Mouse (Mus musculus) neural tube, embryonic 10.5 days (tissue): ENCODE measurements around the gene Trio.

Experiments used
- DNase-seq: peaks from one replicate; pipeline ENCODE4 v3.0.0-alpha.2; 2017; ENCODE audit warnings: low spot score; ENCODE audit errors: extremely low spot score

Gene Trio

GRCm38 (mm10) chr15:27991892-27992593, 33.6 kb downstream of the Trio start:
- DNase-seq: no peak

DNA sequence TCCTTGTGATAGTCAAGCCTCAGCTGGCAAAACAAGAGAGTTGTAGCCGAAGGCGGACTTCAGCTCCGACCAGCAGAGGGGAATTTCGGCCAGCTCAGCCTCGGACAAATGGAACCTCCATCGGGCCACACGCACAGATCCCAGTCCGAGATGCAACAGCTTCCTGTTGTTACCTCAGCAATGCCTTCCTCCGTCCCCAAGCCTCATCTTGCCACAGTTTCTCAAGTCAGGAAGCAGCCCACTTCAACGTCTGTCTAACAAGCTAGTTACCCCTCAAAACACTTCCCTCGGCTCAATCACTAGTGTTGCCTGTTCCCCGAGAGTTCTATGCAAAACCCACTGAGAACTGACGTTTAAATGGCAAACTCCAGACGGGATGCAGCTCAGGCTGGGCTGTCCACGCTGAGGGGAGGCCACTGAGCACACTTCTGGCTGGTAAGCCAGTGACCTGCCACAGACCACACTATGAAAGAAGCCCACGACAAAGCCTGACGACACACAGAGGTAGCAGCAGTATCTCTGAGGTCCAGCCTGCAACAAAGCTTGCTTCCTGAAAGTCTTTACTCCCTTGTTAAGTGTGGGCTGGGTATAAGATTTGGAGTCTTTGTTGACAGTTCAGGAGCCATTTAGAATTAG, 34.5 kb downstream of the Trio start:
- no peak for DNase-seq

- no peak for DNase-seq
Measured at GRCm38 (mm10) chr15:27987979-27988378, 37.7 kb downstream of the Trio start.

- DNase-seq: no peak
Measured at GRCm38 (mm10) chr15:27984881-27985280, 40.8 kb downstream of the Trio start.

GRCm38 (mm10) chr15:27981764-27982500, 43.7 kb downstream of the Trio start:
- DNase-seq: no peak

DNA sequence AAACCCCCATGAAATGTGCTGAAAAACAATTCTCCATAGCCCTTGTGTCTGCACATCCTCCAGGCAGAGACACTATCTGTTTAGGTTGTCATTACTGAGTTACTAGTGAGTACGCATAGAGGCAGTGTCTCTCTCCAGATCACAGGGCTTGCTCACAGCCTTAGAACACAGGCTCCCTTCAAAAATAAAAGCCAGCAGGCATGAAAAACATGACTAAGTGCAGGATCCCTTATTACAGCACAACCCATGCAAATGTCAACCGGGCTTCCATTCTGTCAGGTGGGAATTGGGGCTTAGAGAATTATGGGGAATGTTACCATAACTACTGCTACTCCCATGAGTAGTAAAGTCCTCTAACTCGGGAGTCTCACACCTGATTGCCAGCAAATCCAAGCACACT, 44.4 kb downstream of the Trio start:
- DNase-seq: no peak

DNA sequence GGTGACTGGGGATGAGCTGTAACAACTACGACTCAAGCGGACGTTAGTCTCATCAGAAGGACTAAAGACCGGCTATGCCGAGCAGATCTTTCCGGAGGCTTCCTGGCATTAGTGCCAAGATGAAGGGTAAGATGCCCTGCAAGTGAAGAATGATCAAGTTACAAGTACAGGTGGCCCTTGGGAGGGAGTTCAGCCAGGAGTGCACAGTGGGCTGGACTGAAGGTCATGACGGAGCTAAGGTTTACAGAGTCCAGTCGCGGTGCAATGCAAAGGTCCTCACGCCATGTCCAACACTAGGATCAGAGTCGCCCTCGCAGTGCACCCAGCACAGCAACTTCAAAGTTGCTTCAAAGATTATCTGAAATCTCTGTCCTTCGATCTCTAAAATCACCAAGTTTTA, 45.2 kb downstream of the Trio start:
- DNase-seq: no peak

- DNase-seq: no peak
Measured at GRCm38 (mm10) chr15:27976950-27977349, 48.7 kb downstream of the Trio start.

GRCm38 (mm10) chr15:27976366-27976765, 49.3 kb downstream of the Trio start:
- no peak for DNase-seq

- no peak for DNase-seq
Measured at GRCm38 (mm10) chr15:27974637-27975036, 51.0 kb downstream of the Trio start.

- DNase-seq: no peak
Measured at GRCm38 (mm10) chr15:27968183-27968582, 57.5 kb downstream of the Trio start.

GRCm38 (mm10) chr15:27967128-27967876, 58.3 kb downstream of the Trio start:
- no peak for DNase-seq

DNA sequence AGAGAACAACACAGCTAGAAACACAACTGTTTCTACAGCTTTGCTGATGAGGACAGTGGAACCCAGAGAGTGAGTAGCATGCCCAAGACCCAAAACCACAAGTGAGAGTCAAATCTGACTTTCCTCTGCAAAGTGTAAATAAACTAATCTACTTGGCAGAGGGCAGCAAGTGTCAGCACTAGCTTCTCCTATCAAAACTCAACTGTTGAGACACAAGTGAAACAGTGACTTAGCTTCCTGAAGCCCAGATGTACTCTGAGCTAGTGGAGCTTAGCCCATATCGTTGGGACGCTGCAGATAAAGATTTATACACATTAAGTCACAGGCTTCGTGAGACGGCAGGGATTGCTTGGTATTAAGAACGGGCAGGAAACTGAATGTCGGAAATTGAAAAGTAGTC, 60.8 kb downstream of the Trio start:
- DNase-seq: no peak

- DNase-seq: no peak
Measured at GRCm38 (mm10) chr15:27963506-27963905, 62.1 kb downstream of the Trio start.

DNA sequence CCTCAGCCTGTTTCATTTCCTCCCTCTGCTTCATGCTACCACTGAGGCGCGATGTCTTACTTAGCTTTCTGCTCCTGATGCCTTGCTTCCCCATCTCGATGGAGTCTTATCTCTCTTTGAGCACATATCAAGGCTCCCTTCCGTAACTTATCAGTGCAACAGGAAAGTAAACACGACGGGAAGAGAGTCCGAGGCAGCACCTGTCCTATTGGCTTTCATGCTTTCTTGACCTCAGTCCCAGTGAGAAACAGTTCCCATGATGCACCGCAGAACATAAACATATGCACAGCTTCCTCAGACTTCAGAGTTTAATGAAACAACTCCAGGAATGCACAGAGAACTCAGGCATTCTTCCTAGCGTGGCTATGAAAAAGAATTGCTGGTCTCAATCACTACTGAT, 65.0 kb downstream of the Trio start:
- no peak for DNase-seq

DNA sequence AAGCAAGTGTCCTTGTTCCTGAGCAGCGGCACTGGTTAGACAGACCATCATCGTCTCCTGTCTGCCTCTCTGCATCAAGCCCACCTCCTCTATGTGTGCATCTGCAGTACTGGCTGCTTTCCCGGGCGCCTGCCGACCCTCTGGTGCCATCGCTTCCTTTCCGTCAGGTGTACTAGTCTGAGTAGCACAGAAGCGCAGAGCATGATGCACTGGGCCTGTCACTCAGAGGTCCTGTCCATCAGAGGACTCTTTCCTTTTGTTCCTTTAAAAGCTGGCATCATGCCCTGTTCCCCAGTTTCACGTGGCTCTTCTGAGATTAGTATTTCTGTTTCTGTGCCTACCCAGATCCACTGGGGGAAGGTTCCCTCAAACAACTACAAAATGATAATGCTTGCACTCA, 67.8 kb downstream of the Trio start:
- no peak for DNase-seq

GRCm38 (mm10) chr15:27955614-27956013, 70.0 kb downstream of the Trio start:
- no peak for DNase-seq

- no peak for DNase-seq
Measured at GRCm38 (mm10) chr15:27954356-27954755, 71.3 kb downstream of the Trio start.

DNA sequence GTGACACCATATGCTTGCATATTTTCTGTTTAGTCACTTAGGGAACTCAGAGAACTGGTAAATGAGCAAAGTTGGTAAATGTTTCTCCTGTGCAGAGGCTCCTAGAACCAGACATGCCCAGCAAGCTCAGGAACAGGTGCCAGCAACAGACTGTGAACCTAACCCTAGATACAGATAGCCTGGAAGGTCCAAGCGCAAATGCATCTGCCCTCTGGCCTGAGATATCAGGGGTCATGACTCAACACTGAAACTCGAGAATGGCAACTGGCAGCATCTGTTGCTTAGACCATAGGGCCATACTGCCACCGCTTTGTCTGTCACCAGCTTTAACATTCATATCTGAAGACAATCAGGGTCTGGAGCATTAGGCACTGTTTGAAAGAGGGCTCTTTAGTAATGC, 72.1 kb downstream of the Trio start:
- no peak for DNase-seq

DNA sequence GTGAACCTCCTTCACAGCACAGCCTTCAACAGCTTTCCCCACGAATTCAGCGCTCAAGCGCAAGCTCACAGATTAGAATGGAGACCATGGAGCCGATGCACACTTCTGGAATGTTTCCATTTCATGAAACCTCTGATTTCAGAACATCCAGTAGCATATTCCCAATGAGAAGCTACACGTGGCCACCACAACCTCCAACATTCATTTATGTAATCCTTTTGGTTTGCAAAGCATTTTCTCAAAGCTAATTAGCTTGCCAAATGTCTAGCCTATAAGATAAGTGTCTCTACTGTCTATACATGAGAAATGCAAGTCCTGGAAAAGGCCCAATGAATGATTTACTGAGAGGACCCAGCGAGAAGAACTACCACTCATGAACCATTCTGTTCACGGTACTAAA, 74.5 kb downstream of the Trio start:
- no peak for DNase-seq

DNA sequence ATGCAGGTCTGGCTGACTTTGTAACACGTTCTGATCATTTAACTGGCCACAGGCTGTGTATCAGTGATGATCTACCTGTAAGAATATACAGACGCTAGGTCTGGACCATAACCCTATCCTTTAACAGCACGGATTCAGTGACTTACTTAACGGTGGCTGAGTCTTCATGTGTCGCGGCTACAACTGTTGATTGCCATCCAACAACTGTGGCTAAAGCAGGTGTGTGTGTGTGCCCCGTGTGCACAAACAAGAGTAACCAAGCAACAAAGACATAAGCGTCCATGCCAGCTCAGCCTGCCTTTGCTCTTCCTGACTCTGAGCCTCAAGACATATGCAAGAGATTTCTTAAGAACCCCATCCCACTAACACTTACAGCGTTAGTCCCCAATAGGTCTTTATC, 76.5 kb downstream of the Trio start:
- DNase-seq: no peak

GRCm38 (mm10) chr15:27947880-27948279, 77.8 kb downstream of the Trio start:
- DNase-seq: no peak
